Mouse (Mus musculus): Measurements from ENCODE around the gene Tcf19.
"Not testable (repeated sequence)": the region's sequence is repeated elsewhere in the genome, so short reads cannot be mapped to it uniquely, and the experiment has no call there.

The Tcf19 gene

DNA sequence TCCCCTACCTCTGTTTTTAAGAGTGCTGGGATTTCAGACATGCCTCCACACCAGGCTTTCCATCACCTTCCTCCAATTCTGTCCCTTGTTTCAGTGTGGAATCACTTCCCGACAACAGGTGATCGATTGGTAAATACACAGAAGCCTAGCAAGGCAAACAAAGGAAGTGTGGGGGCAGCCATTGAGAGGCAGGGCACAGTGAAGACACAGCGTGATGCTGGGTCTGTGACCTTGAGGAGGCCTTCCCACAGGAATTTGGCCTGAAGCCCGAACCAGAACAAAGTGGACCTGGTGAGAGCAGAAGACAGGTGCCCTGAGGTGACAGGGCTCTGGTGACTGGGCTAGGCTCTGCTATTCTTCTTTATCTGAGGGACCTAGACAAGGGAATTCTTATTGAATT is 30.9 kb downstream of the Tcf19 start:
- no peak for DNase-seq (ENCODE audit: low read depth)

- DNase-seq (ENCODE audit: low read depth): peak; percentile 31
Measured at GRCm38 (mm10) chr17:35484066-35484465, 32.6 kb downstream of the Tcf19 start.

DNA sequence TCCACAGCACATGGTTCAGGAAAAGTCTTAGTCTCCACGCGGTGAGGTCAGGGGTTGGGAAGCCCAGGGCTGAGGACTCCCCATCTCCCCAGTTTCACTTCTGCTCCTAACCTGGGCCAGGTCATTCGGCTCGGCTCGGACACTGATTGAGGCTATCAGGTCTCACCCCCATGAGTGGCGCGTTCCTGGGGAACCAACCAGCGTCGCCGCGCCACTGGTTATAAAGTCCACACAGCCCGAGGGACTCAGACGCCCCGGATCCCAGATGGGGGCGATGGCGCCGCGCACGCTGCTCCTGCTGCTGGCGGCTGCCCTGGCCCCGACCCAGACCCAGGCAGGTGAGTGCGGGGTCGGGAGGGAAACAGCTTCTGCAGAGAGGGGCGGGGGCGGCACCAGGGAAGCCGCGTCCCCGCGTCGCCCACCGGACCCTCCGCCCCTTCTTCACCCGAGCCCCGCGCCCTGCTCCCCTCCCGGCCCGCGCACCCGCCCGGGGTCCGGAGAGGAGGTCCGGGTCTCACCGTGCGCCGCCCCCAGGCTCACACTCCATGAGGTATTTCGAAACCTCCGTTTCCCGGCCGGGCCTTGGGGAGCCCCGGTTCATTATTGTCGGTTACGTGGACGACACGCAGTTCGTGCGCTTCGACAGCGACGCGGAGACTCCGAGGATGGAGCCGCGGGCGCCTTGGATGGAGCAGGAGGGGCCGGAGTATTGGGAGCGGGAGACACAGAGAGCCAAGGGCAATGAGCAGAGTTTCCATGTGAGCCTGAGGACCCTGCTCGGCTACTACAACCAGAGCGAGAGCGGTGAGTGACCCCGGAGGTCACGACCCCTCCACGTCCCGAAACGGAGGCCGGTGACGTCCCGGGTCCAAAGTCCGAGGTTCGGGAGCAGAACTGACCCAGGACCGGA is 46.5 kb downstream of the Tcf19 start, which contains the start of gene H2-Q10:
Gene H2-Q10, plus strand, starts transcription at position 248 of the 910 bp plus-strand sequence.
- DNase-seq (ENCODE audit: low read depth): no peak

GRCm38 (mm10) chr17:35468936-35469335 is 47.7 kb downstream of the Tcf19 start:
- DNase-seq (ENCODE audit: low read depth): not testable (repeated sequence)

DNA sequence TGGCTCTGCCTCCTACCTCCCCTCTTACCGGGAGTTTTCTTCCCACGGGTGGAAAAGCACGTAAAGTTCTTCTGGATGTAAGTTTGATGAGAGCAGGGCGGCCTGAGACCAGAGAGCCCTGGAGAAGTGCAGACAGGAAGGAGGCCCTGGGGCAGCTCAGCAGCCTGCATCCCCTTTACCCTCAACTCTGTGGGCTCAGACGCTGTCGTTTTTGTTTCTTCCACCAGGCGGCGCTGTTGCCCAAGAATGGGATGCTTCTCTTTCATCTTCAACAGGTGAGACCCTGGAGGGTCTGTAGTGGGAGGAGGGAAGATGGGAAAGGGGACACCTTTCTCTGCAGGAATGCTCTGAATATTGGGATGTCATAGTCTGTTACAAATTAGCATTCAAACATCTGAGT is 51.0 kb downstream of the Tcf19 start:
- DNase-seq (ENCODE audit: low read depth): not testable (repeated sequence)

Data from c-Kit-positive CD71-negative TER-119-negative erythroid progenitor cells, embryonic 14.5 days (primary cell).